Mouse (Mus musculus) liver, embryonic 14.5 days (tissue): ENCODE data around the gene Slpi.

Experiments
- CTCF ChIP-seq: IDR thresholded peaks from 2 replicates; pipeline ENCODE4 v1.5.1; 2016; ENCODE audit warnings: antibody characterized with exemption, low read depth, control low read depth
- EP300 ChIP-seq: IDR thresholded peaks from 2 replicates; pipeline ENCODE4 v1.6.1; 2016; ENCODE audit warnings: antibody characterized with exemption, low read depth

DNA sequence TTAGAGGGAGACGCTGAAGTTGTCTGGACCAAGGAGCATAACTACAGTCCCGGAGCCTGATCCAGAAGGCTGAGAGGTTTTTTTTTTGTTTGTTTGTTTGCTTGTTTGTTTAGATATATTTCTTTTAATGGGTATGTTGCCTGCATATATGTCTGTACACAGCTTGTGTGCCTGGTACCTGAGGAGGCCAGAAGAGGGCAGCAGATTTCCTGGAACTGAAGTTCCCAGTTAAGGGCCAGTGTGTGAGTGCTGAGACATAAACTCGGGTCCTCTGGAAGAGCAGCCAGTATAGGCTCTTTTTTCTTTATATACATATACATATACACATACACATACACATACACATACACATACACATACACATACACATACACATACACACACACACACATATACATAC lies 30.5 kb downstream of the Slpi start:
- TF ChIP-seq CTCF (peak; percentile 37; the same call in 1 of the 2 replicates), EP300 (no peak)
